Mouse (Mus musculus) midbrain, postnatal 0 days (tissue): ENCODE results near the gene Dlg2. TPM values are rescaled to one million over a fixed set of nuclear protein-coding genes. Genes with fewer than 3 reads are reported as not detected.

Experiments
- ATAC-seq: fragments of 200-750 bp; cut with Nextera tagmentation; 2 replicates; pipeline ENCODE4 v1.8.0; 2017; ENCODE audit warnings: moderate number of reproducible peaks, mild to moderate bottlenecking, moderate TSS enrichment, moderate library complexity; ENCODE audit not compliant: low FRiP score
- DNase-seq: peaks from one replicate; pipeline ENCODE4 v3.0.0-alpha.2; 2015; ENCODE audit warnings: low spot score
- H3K27ac ChIP-seq: fragments of 300-500 bp; sonication (generic); 2 replicates; pipeline ENCODE4 v1.5.1; 2014; ENCODE audit warnings: low read depth, mild to moderate bottlenecking, low read length, mixed read lengths
- H3K27me3 ChIP-seq: fragments of 300-500 bp; sonication (generic); 2 replicates; pipeline ENCODE4 v1.6.1; 2014; ENCODE audit warnings: low read length, control low read depth, mixed read lengths; ENCODE audit not compliant: insufficient read depth
- H3K36me3 ChIP-seq: fragments of 300-500 bp; sonication (generic); 2 replicates; pipeline ENCODE4 v1.6.1; 2014; ENCODE audit warnings: low read length, control low read depth, mixed read lengths; ENCODE audit not compliant: insufficient read depth
- H3K4me1 ChIP-seq: fragments of 300-500 bp; sonication (generic); 2 replicates; pipeline ENCODE4 v1.6.1; 2014; ENCODE audit warnings: mild to moderate bottlenecking, control low read depth, antibody characterized with exemption, low read length, mixed read lengths; ENCODE audit not compliant: insufficient read depth
- H3K4me2 ChIP-seq: fragments of 300-500 bp; sonication (generic); 2 replicates; pipeline ENCODE4 v1.6.1; 2014; ENCODE audit warnings: low read depth, mild to moderate bottlenecking, low read length, mixed read lengths; ENCODE audit not compliant: poor library complexity, severe bottlenecking
- H3K4me3 ChIP-seq: fragments of 300-500 bp; sonication (generic); 2 replicates; pipeline ENCODE4 v1.5.1; 2014; ENCODE audit warnings: low read depth, mild to moderate bottlenecking, low read length, moderate library complexity
- H3K9ac ChIP-seq: fragments of 300-500 bp; sonication (generic); replicated peaks from 2 replicates; pipeline ENCODE4 v1.6.1; 2014; ENCODE audit warnings: mild to moderate bottlenecking, low read length, moderate library complexity, mixed read lengths; ENCODE audit not compliant: poor library complexity, severe bottlenecking
- H3K9me3 ChIP-seq: fragments of 300-500 bp; sonication (generic); 2 replicates; pipeline ENCODE4 v1.6.1; 2016; ENCODE audit warnings: low read length, control low read depth
- CTCF ChIP-seq: IDR thresholded peaks from 2 replicates; pipeline ENCODE4 v1.5.1; 2016; ENCODE audit warnings: antibody characterized with exemption, mild to moderate bottlenecking
- WGBS: fragments of 180-500 bp; shearing (Covaris S2); extraction: QIAGEN DNeasy Blood & Tissue Kit; methylation state at CpG from one replicate; pipeline ENCODE4 v1.1.7; 2014; 5-methylcytosine and 5-hydroxymethylcytosine counted together
- polyA plus RNA-seq: library from polyadenylated mRNA; unstranded; fragments of >200 nt; fragmentation: Nextera tagmentation; extraction: Ambion mirVana; gene quantifications from 2 replicates; pipeline ENCODE4 v1.2.1, GENCODE M21; 2015
- total RNA-seq: library from RNA; depleted of rRNA; stranded (reverse); fragments of >200 nt; gene quantifications from 2 replicates; pipeline ENCODE4 v1.2.3, GENCODE M21; 2014

Gene Dlg2
- total and polyA plus RNA-seq, 2 experiments from 2014 or later: 21.6 to 126 TPM

- H3K9me3 ChIP-seq: no peaks in the 10 kb centered on the region
- H3K9ac ChIP-seq: no peak overlapping the region
- peaks cover 5% of the 10 kb centered on the region; the same call in 1 of the 2 replicates for H3K4me1 ChIP-seq
- no peak overlapping the region for H3K4me2 ChIP-seq
- H3K4me3 ChIP-seq: no peak overlapping the region
- ATAC-seq (peak; percentile 54; the same call in 1 of the 2 replicates), DNase-seq (peak; percentile 65)
- 49% methylated on average over 11 of the region's 11 CpGs for WGBS
- H3K27me3 ChIP-seq: no peaks in the 10 kb centered on the region
- H3K36me3 ChIP-seq: no peaks in the 10 kb centered on the region
- no peak for TF ChIP-seq CTCF
- peak overlapping the region; percentile 33; the same call in 1 of the 2 replicates for H3K27ac ChIP-seq
Observed at GRCm38 (mm10) chr7:91442447-91443376, 966.2 kb downstream of the Dlg2 start.

DNA sequence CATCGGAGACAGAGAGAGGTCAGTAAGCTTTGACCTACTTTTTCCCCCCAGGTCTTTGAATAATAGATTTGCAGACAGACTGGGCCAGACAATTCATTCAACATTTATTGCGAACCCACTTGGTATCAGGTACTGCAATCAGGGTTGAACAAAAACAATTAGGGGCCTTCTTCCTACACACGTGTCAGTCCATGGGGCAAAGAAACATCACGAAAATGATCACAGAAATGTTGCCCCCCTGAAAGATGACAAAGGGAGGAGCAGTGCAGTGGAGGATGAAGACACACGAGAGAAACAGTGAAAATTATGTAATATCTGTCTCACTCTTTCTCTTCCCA lies 966.9 kb downstream of the Dlg2 start:
- H3K27ac ChIP-seq: peak overlapping the region; percentile 33; the same call in 1 of the 2 replicates
- ATAC-seq: no peak
- H3K27me3 ChIP-seq: no peaks in the 10 kb centered on the region
- no peak overlapping the region for H3K4me2 ChIP-seq
- TF ChIP-seq CTCF: no peak
- H3K36me3 ChIP-seq: no peaks in the 10 kb centered on the region
- 49% methylated on average over 5 of the region's 5 CpGs for WGBS
- H3K9me3 ChIP-seq: no peaks in the 10 kb centered on the region
- no peak for DNase-seq
- H3K4me3 ChIP-seq: no peak overlapping the region
- H3K9ac ChIP-seq: no peak overlapping the region
- peaks cover 5% of the 10 kb centered on the region; the same call in 1 of the 2 replicates for H3K4me1 ChIP-seq

- no peak for DNase-seq
- Histone ChIP-seq H3K27ac (no peak overlapping the region), H3K4me3 (no peak overlapping the region), H3K27me3 (no peaks in the 10 kb centered on the region), H3K4me2 (no peak overlapping the region), H3K9me3 (no peaks in the 10 kb centered on the region), H3K36me3 (no peaks in the 10 kb centered on the region), H3K4me1 (peaks cover 5% of the 10 kb centered on the region; the same call in 1 of the 2 replicates), H3K9ac (no peak overlapping the region)
- no peak for ATAC-seq
- TF ChIP-seq CTCF: no peak
- WGBS: 74% methylated on average over 3 of the region's 3 CpGs
Observed at GRCm38 (mm10) chr7:91443913-91444312, 967.4 kb downstream of the Dlg2 start.

GRCm38 (mm10) chr7:91444728-91445127 lies 968.3 kb downstream of the Dlg2 start:
- TF ChIP-seq CTCF: no peak
- ATAC-seq (no peak), DNase-seq (no peak)
- Histone ChIP-seq H3K9me3 (no peaks in the 10 kb centered on the region), H3K36me3 (no peaks in the 10 kb centered on the region), H3K4me2 (no peak overlapping the region), H3K27ac (no peak overlapping the region), H3K9ac (no peak overlapping the region), H3K4me1 (peaks cover 5% of the 10 kb centered on the region; the same call in 1 of the 2 replicates), H3K4me3 (no peak overlapping the region), H3K27me3 (no peaks in the 10 kb centered on the region)
- WGBS: 68% methylated on average over 3 of the region's 3 CpGs

DNA sequence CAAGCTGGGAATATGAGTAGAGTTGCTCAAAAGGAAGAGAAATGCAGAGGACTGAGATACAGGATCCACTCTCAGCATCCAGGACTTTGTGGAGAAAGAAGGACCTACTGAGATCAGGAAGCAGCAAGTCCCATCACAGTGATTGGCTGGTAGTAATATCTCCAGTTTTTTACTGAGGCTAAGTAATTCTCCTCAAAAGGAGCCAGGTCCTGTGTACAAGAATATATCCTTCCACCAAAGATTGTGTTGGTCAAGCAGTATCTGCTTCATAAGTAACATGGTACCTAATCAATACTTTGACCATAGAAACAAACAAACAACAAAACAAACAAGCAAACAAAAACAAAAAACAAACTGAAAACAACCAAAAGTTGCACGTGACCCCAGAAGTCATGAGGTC lies 980.3 kb downstream of the Dlg2 start:
- Histone ChIP-seq H3K9ac (no peak overlapping the region), H3K36me3 (no peaks in the 10 kb centered on the region), H3K4me1 (no peaks in the 10 kb centered on the region), H3K27me3 (no peaks in the 10 kb centered on the region), H3K27ac (no peak overlapping the region), H3K9me3 (no peaks in the 10 kb centered on the region), H3K4me3 (no peak overlapping the region), H3K4me2 (no peak overlapping the region)
- WGBS: 22% methylated on average over 1 of the region's 1 CpGs
- no peak for TF ChIP-seq CTCF
- ATAC-seq (no peak), DNase-seq (no peak)

DNA sequence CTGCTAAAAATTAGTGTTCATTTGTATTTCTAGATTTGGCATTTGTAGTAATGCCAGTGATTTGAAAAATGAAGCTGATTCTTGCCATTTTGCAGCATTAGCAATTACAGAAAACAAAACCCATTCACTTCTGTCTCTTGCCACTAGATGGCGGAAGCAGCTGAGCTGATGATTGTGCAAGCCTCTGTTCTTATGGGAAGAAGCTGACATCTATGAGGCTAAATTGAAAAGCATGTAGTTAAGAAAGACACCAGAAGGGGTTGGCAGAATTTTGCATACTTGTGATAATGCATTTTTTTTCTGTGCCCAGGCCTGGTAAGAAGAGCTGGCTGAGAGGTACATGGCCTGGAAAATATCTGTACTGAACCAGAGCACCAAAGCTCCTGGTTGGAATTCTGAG lies 980.7 kb downstream of the Dlg2 start:
- Histone ChIP-seq H3K27ac (no peak overlapping the region), H3K4me3 (no peak overlapping the region), H3K36me3 (no peaks in the 10 kb centered on the region), H3K9me3 (no peaks in the 10 kb centered on the region), H3K9ac (no peak overlapping the region), H3K4me1 (no peaks in the 10 kb centered on the region), H3K27me3 (no peaks in the 10 kb centered on the region), H3K4me2 (no peak overlapping the region)
- peak; percentile 98 for TF ChIP-seq CTCF
- DNase-seq (peak; percentile 91), ATAC-seq (peak; percentile 85)
- WGBS: 0% methylated on average over 1 of the region's 1 CpGs
